Mouse (Mus musculus): ENCODE measurements around the gene Rpl37.

- TF ChIP-seq CTCF (IDR thresholded peaks at IDR 0.05) (no peak), EP300 (IDR thresholded peaks at IDR 0.05) (no peak)
Measured at GRCm38 (mm10) chr15:5134179-5134578, 17.7 kb downstream of the Rpl37 start.

All from lung, postnatal 0 days (tissue).